Mouse (Mus musculus): Measurements from ENCODE around the gene Atoh8.

- TF ChIP-seq CTCF (IDR thresholded peaks at IDR 0.05; ENCODE audit: low read depth): no peak
- no peak for TF ChIP-seq EP300 (IDR thresholded peaks at IDR 0.05; ENCODE audit: low read depth)
Measured at GRCm38 (mm10) chr6:72279505-72279904, 44.1 kb upstream of the Atoh8 start.
